Mouse (Mus musculus): ENCODE measurements around the gene Zfp628. TPM values are rescaled to one million over a fixed set of nuclear protein-coding genes. Genes with fewer than 3 reads are reported as not detected.

The Zfp628 gene
- polyA plus RNA-seq, 1 experiment from 2014 or later = 4.5 TPM

DNA sequence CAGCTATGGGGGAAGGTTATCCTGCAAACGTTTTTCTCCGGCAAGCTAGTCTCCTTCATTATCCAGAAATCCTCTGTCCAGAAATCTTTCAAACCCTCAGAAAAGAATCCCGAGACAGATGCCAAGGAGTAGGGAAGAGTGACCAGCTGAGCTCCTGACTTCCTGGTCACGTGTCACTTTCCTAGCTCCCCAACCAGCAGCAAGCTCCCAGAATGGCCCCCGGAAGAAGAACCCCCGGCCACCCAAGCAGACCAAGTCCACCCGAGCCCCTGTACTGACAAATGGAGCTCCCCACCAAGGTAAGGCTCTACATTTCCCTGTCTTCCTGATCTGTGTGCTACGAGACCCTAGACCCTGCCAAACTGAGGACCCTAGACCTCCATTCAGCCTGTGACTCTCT is 12.7 kb downstream of the Zfp628 start:
- 61% methylated on average over 8 of the region's 8 CpGs for WGBS
- Histone ChIP-seq H3K9me3 (no peaks in the 10 kb centered on the region), H3K27ac (no peak overlapping the region), H3K4me1 (peaks cover 38% of the 10 kb centered on the region), H3K27me3 (replicated peaks) (no peaks in the 10 kb centered on the region), H3K4me3 (no peak overlapping the region), H3K9ac (no peak overlapping the region), H3K36me3 (replicated peaks) (no peaks in the 10 kb centered on the region), H3K4me2 (no peak overlapping the region)
- ATAC-seq (replicated peaks) = no peak

DNA sequence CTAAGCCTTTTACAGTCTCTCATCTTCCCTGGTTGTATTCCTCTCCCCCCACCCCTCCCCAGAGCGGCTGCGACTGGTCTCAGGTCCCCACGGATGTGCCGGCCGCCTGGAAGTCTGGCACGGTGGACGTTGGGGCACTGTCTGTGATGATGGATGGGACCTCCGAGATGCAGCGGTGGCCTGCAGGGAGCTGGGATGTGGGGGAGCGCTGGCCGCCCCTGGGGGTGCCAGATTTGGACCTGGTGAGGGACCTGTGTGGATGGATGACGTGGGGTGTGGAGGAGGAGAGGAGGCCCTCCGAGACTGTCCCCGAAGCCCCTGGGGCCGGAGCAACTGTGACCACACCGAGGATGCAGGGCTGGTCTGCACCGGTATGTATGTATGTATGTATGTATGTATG is 13.3 kb downstream of the Zfp628 start:
- H3K4me1 ChIP-seq = peaks cover 32% of the 10 kb centered on the region
- no peak overlapping the region for H3K9ac ChIP-seq
- no peaks in the 10 kb centered on the region for H3K36me3 ChIP-seq (replicated peaks)
- no peak for ATAC-seq (replicated peaks)
- H3K27ac ChIP-seq = no peak overlapping the region
- no peak overlapping the region for H3K4me2 ChIP-seq
- WGBS = 90% methylated on average over 17 of the region's 17 CpGs
- H3K4me3 ChIP-seq = no peak overlapping the region
- no peaks in the 10 kb centered on the region for H3K9me3 ChIP-seq
- H3K27me3 ChIP-seq (replicated peaks) = no peaks in the 10 kb centered on the region

DNA sequence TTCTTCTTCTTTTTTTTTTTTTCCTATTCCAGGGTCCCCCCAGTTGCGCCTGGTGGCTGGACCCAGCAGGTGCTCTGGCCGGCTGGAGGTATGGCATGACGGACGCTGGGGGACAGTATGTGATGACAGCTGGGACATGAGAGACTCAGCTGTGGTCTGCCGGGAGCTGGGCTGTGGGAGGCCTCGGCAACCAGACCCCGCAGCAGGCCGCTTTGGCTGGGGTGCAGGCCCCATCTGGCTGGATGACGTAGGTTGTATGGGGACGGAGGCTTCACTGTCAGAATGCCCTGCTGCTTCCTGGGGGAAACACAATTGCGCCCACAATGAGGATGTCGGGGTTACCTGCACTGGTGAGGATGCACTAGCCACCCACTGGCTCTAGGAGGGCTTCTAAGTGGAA is 18.1 kb downstream of the Zfp628 start:
- H3K4me1 ChIP-seq = no peaks in the 10 kb centered on the region
- no peaks in the 10 kb centered on the region for H3K27me3 ChIP-seq (replicated peaks)
- 81% methylated on average over 12 of the region's 12 CpGs for WGBS
- no peaks in the 10 kb centered on the region for H3K36me3 ChIP-seq (replicated peaks)
- H3K9me3 ChIP-seq = no peaks in the 10 kb centered on the region
- no peak overlapping the region for H3K4me2 ChIP-seq
- no peak overlapping the region for H3K4me3 ChIP-seq
- H3K27ac ChIP-seq = no peak overlapping the region
- no peak overlapping the region for H3K9ac ChIP-seq
- ATAC-seq (replicated peaks) = no peak

GRCm38 (mm10) chr7:4934160-4934914 is 19.3 kb downstream of the Zfp628 start:
- ATAC-seq (replicated peaks) = no peak
- H3K4me1 ChIP-seq = no peaks in the 10 kb centered on the region
- no peaks in the 10 kb centered on the region for H3K27me3 ChIP-seq (replicated peaks)
- no peak overlapping the region for H3K27ac ChIP-seq
- WGBS = 84% methylated on average over 4 of the region's 4 CpGs
- no peaks in the 10 kb centered on the region for H3K36me3 ChIP-seq (replicated peaks)
- no peaks in the 10 kb centered on the region for H3K9me3 ChIP-seq
- H3K4me3 ChIP-seq = no peak overlapping the region
- H3K9ac ChIP-seq = no peak overlapping the region
- no peak overlapping the region for H3K4me2 ChIP-seq

DNA sequence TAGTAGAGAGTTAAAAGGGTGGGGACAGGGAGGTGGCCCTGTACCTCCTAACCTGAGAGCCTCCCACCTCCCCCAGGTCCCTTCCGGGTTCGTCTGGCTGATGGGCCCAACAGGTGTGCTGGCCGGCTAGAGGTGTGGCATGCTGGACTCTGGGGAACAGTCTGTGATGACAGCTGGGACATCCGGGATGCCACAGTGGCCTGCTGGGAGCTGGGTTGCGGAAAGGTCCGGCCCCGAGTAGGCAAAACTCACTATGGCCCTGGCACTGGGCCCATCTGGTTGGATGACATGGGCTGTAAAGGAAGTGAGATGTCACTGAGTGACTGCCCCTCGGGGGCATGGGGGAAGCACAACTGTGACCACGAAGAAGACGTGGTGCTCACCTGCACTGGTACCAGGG is 21.8 kb downstream of the Zfp628 start:
- no peak overlapping the region for H3K4me2 ChIP-seq
- H3K9me3 ChIP-seq = no peaks in the 10 kb centered on the region
- no peak overlapping the region for H3K4me3 ChIP-seq
- ATAC-seq (replicated peaks) = no peak
- no peak overlapping the region for H3K27ac ChIP-seq
- no peak overlapping the region for H3K9ac ChIP-seq
- no peaks in the 10 kb centered on the region for H3K27me3 ChIP-seq (replicated peaks)
- H3K4me1 ChIP-seq = no peaks in the 10 kb centered on the region
- H3K36me3 ChIP-seq (replicated peaks) = no peaks in the 10 kb centered on the region
- WGBS = 82% methylated on average over 10 of the region's 10 CpGs

DNA sequence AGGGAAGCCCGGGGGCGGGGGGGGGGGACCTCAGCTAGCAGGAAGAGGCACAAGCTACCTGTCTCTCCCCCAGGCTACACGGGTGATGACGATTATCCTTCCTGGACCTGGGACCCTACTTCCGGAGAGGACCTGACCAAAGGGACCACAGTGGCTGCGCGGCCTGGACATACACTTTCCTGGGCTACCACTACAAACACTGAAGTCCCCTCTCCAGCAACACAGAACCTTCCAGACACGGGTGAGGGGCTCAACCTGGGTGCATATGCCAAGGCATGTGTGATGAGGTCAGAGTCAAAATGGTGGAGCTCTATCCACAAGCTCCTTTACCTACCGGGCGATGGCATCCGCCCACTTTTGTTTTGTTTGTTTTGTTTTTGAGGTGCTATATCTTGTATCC is 22.4 kb downstream of the Zfp628 start:
- H3K9me3 ChIP-seq = no peaks in the 10 kb centered on the region
- 82% methylated on average over 11 of the region's 11 CpGs for WGBS

DNA sequence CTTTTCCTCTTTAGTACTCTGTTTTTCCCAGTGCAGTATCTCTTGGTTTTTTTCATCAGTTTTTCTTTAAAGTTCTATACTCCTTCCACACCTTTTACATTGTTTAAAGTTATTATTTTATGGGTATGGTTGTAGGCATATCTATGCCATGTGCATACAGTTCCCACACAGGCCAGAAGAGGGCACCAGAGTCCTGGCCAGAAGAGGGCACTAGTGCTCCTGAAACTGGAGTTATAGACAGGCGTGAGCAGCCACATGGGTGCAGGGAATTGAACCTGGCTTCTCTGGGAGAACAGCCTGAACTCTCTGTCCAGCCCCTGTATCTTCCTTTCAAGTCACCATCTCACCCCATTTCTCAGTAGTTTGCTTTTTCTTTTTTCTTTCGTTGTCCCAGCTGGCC is 23.4 kb downstream of the Zfp628 start:
- Histone ChIP-seq H3K4me1 (no peaks in the 10 kb centered on the region), H3K27ac (no peak overlapping the region), H3K4me2 (no peak overlapping the region), H3K9ac (no peak overlapping the region), H3K36me3 (replicated peaks) (no peaks in the 10 kb centered on the region), H3K9me3 (no peaks in the 10 kb centered on the region), H3K4me3 (no peak overlapping the region), H3K27me3 (replicated peaks) (no peaks in the 10 kb centered on the region)
- no peak for ATAC-seq (replicated peaks)
- WGBS = 31% methylated on average over 2 of the region's 2 CpGs

More for the DNA sequence above, 22.4 kb downstream of the Zfp628 start:
- Histone ChIP-seq H3K4me2 (no peak overlapping the region), H3K27ac (no peak overlapping the region), H3K4me3 (no peak overlapping the region), H3K36me3 (replicated peaks) (no peaks in the 10 kb centered on the region), H3K9ac (no peak overlapping the region), H3K4me1 (no peaks in the 10 kb centered on the region), H3K27me3 (replicated peaks) (no peaks in the 10 kb centered on the region)
- no peak for ATAC-seq (replicated peaks)

DNA sequence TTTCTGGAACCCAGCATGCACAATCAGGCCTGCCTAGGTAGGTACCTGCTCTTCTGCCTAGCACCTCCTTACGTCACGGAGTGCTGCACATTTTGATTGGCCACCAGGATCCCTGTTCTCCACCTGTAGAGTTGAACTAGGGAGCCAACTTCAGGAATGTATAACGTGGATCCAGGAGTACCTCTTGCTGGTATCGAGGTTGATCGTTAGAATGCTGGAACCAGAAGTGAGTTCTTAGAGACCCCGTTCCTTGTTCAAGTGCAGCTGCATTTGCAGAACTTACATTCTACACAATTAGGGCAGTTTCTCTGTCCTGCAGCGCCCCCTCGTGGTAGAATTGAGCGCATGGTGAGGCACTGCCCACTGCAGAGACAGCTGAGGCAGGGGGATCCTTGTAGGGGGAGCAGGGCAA is 25.1 kb downstream of the Zfp628 start:
- Histone ChIP-seq H3K4me2 (no peak overlapping the region), H3K27ac (no peak overlapping the region), H3K9me3 (no peaks in the 10 kb centered on the region), H3K27me3 (replicated peaks) (no peaks in the 10 kb centered on the region), H3K36me3 (replicated peaks) (no peaks in the 10 kb centered on the region), H3K4me3 (no peak overlapping the region), H3K4me1 (no peaks in the 10 kb centered on the region), H3K9ac (no peak overlapping the region)
- 0 out of 2 replicates have a peak, but pooled peaks have one; percentile 46 for ATAC-seq (replicated peaks)
- WGBS = 22% methylated on average over 9 of the region's 9 CpGs

GRCm38 (mm10) chr7:4942673-4943072 is 27.7 kb downstream of the Zfp628 start:
- Histone ChIP-seq H3K4me1 (no peaks in the 10 kb centered on the region), H3K4me2 (no peak overlapping the region), H3K9me3 (no peaks in the 10 kb centered on the region), H3K27me3 (replicated peaks) (no peaks in the 10 kb centered on the region), H3K27ac (no peak overlapping the region), H3K36me3 (replicated peaks) (no peaks in the 10 kb centered on the region), H3K9ac (no peak overlapping the region), H3K4me3 (no peak overlapping the region)
- WGBS = 59% methylated on average over 5 of the region's 5 CpGs
- no peak for ATAC-seq (replicated peaks)

- ATAC-seq (replicated peaks) = peak; percentile 67
- no peak overlapping the region for H3K9ac ChIP-seq
These were observed 28.3 kb downstream of the Zfp628 start for GRCm38 (mm10) chr7:4943223-4943815.

DNA sequence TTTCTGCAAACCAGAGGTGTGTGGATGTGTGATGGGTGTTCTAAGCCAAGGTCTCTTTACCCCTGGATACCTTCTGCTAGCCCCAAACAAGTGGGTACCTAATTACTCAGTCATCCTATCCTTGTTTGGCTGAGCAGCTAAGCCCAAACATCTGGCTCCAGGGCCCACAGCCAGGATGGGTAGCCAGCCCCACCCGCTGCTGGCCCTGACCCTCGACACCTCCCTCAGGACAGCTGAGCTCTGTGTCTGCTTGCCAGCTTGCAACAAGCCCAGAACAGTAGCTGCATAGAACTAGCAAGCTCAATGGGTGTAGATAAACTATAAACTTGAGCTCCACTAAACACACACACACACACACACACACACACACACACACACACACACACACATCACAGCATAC is 32.8 kb downstream of the Zfp628 start:
- Histone ChIP-seq H3K4me1 (no peaks in the 10 kb centered on the region), H3K4me2 (no peak overlapping the region), H3K9me3 (no peaks in the 10 kb centered on the region), H3K27me3 (replicated peaks) (no peaks in the 10 kb centered on the region), H3K36me3 (replicated peaks) (no peaks in the 10 kb centered on the region), H3K27ac (no peak overlapping the region), H3K4me3 (no peak overlapping the region), H3K9ac (no peak overlapping the region)
- ATAC-seq (replicated peaks) = no peak
- 58% methylated on average over 2 of the region's 2 CpGs for WGBS

More at GRCm38 (mm10) chr7:4943223-4943815, 28.3 kb downstream of the Zfp628 start:
- no peaks in the 10 kb centered on the region for H3K36me3 ChIP-seq (replicated peaks)
- H3K9me3 ChIP-seq = no peaks in the 10 kb centered on the region
- no peaks in the 10 kb centered on the region for H3K4me1 ChIP-seq
- no peaks in the 10 kb centered on the region for H3K27me3 ChIP-seq (replicated peaks)
- 20% methylated on average over 15 of the region's 15 CpGs for WGBS
- H3K4me3 ChIP-seq = peak overlapping the region; percentile 36
- H3K4me2 ChIP-seq = peak overlapping the region; percentile 48
- no peak overlapping the region for H3K27ac ChIP-seq

- 78% methylated on average over 6 of the region's 6 CpGs for WGBS
These were observed 33.4 kb downstream of the Zfp628 start for GRCm38 (mm10) chr7:4948386-4948785.

More at GRCm38 (mm10) chr7:4948386-4948785, 33.4 kb downstream of the Zfp628 start:
- Histone ChIP-seq H3K4me3 (no peak overlapping the region), H3K4me1 (no peaks in the 10 kb centered on the region), H3K9me3 (no peaks in the 10 kb centered on the region), H3K27me3 (replicated peaks) (no peaks in the 10 kb centered on the region), H3K36me3 (replicated peaks) (no peaks in the 10 kb centered on the region), H3K27ac (no peak overlapping the region), H3K4me2 (no peak overlapping the region), H3K9ac (no peak overlapping the region)
- ATAC-seq (replicated peaks) = no peak

Measured in midbrain, embryonic 15.5 days (tissue).